Mouse (Mus musculus) cerebellum, postnatal 4 days (tissue): ENCODE measurements around the gene Ferd3l.

Source experiments
- DNase-seq, 2 experiments: peaks; one replicate each; pipeline ENCODE4 v3.0.0; 2022; ENCODE audit warnings: low spot score in 2 of 2, mixed read lengths in 1 of 2

The Ferd3l gene

GRCm38 (mm10) chr12:33928331-33929192 is at the start of gene Ferd3l:
Gene Ferd3l, plus strand, starts transcription at chr12:33928425.
- no peak for DNase-seq

- no peak for DNase-seq
Observed at GRCm38 (mm10) chr12:33893956-33894355, 34.3 kb upstream of the Ferd3l start.

DNA sequence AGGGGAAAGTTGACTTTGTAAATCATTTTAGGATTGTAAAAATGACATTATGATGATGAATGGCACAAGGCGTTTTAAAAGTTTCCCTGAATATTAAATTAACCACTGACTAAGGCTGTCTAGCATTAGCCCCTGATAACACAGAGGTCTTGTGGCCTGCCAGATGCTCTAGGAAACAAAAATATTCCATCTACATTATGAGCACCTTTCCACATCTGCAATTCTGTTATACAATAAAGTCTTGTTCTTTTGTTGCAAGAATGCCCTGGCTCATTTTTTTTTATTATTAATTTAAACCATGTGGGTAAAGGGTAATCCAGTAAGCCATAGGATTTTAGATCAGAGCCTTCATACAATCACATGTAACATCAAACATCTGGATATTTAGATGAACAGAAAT is 33.6 kb upstream of the Ferd3l start:
- DNase-seq, result no peak

GRCm38 (mm10) chr12:33926751-33927150 is 1.5 kb upstream of the Ferd3l start:
- no peak for DNase-seq

- DNase-seq, result no peak
Observed at GRCm38 (mm10) chr12:33927334-33928098, 709 bp upstream of the Ferd3l start.

GRCm38 (mm10) chr12:33952843-33953242 is 24.6 kb downstream of the Ferd3l start:
- DNase-seq, result no peak

- DNase-seq, result no peak
Observed at GRCm38 (mm10) chr12:33954931-33955565, 26.8 kb downstream of the Ferd3l start.

DNA sequence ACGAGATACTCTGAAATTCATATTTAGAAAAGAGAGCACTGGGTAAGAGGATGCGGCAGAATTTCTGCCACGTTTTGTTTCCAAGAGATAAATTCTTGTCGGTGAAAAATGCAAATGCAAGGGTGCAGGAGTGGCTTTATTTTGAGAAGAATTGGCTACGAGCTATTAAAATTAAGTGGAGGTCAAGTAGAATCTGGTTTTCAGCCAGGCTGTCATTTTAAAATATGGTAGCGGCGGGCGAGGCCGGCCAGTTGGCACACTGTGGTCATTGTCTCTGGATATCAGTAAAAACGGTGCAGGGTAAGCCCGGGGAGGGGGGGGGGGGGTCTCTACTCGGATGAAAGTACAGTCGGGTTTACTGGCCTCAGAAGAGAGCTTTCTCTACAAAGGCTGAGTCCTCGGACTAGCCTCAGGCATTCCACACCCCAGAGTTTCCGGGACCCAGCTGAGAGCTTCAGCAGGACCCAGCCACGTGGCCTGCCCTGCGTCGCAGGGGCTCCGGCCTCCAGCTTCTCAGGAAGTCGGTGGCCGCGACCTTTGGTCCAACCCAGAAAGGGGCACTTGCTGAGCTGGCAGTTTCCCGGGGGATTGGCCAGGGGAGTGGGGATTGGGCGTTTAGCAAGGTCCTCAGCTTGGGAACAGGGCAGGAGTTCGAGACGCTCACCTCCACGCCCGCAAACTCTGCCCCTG is 27.5 kb downstream of the Ferd3l start:
- DNase-seq, result no peak

- DNase-seq, result no peak
Observed at GRCm38 (mm10) chr12:33956576-33957399, 28.6 kb downstream of the Ferd3l start.

DNA sequence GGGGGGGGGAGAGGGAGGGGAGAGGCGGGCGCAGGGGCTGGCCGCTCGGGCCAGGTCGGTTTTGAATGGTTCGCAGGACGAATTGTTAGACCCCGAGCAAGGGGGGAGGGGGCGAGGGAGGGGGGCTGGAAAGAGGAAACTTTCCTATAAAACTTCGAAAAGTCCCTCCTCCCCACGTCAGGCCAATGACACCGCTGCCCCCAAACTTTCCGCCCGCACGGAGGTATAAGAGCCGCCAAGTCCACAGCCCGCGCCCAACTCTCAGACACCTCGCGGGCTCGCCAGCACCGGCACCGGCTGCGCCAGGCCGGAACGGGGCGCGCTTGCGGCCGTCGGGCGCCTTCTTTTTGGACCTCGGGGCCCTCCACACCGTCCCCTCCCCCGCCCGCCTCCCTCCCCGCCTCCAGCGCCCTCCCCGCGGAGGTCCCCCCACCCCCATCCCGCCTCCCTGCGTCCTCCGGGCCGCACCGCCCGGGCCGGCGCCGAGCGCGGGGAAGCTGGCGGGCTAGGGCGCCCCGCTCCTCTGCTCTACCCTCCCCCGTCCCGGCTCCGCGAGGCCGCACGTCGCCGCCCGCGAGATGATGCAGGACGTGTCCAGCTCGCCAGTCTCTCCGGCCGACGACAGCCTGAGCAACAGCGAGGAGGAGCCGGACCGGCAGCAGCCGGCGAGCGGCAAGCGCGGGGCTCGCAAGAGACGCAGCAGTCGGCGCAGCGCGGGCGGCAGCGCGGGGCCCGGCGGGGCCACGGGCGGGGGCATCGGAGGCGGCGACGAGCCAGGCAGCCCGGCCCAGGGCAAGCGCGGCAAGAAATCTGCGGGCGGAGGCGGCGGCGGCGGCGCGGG is 29.4 kb downstream of the Ferd3l start, which contains the start of gene Twist1:
TSS of gene Twist1 (plus strand) at position 272 of the 841 bp plus-strand sequence.
- no peak for DNase-seq

- DNase-seq, result no peak
Observed at GRCm38 (mm10) chr12:33958241-33959194, 30.3 kb downstream of the Ferd3l start.

GRCm38 (mm10) chr12:33959206-33959605 is 31.0 kb downstream of the Ferd3l start:
- no peak for DNase-seq

DNA sequence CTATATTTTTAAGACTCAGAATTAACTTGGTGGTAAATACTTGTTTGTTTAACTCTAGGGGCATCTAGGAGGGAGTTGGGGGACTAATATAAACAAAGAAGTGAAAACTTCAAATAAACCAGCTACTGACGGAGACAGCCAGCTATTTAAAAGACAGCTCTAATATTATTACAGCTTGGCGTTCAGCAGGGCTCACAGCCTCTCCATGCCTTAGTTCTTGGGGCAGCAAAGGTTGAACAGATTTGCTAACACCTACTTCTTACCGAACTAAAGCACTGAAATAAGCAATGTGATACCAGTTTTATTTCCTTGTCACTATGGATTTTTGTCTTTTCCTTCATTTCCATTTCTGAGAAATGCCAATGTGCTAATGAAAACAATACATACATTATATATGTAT is 31.6 kb downstream of the Ferd3l start:
- DNase-seq, result no peak

GRCm38 (mm10) chr12:33961013-33961412 is 32.8 kb downstream of the Ferd3l start:
- no peak for DNase-seq

DNA sequence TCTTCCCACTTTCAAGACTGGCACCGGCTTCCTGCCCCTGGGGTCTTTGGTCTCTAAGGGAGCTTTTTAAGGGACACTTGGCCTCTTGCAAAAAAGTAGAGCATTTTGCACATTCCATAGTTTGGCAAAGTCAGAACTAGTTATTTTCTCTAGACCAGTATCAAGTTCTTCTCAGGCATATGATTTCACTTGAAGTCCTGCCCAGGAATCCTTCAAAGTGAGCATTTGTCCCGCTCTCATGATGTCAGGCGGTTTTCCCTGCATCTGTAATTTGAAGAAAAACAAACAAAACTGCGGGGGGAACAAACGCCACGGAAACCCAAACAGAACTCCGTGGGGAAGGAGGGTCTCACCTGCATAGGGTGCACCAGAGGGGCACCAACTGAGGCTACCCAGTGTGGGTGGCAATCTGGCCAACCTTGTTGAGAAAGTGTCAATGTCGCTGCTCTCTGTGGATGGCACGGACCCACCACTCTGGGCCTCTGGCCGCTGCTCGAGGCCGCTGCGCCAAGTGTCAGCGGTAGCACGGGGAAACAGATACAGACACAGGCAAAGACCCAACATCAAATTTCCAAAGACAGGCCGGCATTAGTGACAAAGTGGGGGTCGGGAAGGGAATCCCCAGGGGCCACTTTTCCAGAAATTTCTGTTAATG is 34.0 kb downstream of the Ferd3l start:
- DNase-seq, result no peak

DNA sequence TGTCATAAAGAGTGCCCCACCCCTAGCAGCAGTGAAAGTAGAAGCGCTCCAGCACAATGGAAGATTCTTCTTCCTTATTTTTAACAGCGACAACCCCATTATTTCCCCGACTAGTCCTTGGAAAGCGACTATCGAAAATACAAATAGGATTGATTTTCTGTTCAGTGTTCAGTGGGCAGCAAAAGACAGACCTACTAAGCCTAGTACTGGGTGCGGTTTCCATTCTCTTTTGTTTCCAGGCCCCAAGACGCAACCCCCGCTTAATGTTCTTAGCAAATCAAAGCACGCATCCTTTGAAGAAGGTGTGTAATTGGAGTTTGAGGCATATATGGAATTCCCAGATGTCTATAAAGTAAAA is 34.5 kb downstream of the Ferd3l start:
- DNase-seq, result no peak

DNA sequence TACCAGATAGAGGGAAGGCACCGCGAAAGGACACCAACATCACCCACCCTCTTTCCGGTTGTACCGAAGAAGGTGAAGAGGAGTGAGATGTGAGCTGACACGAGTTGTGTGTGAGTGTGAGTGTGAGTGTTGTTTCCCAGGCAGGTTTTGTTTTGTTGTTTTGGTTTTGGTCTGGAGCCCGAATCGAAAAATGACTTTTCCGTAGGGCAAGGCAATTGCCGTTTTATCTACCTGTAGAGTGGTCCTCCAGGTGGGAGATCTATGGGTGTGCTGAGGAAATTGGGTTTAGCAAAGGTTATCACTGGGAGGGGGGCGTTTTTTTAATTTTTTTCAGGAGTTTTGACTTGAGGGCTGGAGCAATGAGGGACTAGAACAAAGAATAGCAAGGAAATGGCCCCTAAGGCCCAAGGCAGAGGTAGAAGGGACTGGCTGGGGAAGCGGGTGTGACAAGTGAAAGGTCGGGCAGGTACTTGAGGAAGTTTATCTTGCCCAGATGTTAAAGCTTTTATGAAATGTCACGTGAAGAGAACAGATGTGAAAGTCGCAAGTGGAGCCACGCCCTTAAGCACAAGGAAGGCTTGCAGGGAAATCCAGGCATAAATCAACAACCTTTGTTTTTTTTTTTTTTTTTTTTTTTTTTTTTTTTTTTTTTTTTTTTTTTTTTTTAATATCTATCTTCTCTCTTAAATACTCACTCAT is 35.6 kb downstream of the Ferd3l start:
- DNase-seq, result no peak

GRCm38 (mm10) chr12:33964427-33964826 is 36.2 kb downstream of the Ferd3l start:
- no peak for DNase-seq
